Mouse (Mus musculus) E14TG2a.4 (cell line): ENCODE results near the gene Tns3.

ENCODE experiments used
- CTCF ChIP-seq: conservative IDR thresholded peaks from 2 replicates; pipeline ENCODE4 v1.5.1; 2014; ENCODE audit warnings: low read length
- POU5F1 ChIP-seq: IDR thresholded peaks from 2 replicates; pipeline ENCODE4 v1.6.1; 2014; ENCODE audit warnings: low read length, borderline replicate concordance

DNA sequence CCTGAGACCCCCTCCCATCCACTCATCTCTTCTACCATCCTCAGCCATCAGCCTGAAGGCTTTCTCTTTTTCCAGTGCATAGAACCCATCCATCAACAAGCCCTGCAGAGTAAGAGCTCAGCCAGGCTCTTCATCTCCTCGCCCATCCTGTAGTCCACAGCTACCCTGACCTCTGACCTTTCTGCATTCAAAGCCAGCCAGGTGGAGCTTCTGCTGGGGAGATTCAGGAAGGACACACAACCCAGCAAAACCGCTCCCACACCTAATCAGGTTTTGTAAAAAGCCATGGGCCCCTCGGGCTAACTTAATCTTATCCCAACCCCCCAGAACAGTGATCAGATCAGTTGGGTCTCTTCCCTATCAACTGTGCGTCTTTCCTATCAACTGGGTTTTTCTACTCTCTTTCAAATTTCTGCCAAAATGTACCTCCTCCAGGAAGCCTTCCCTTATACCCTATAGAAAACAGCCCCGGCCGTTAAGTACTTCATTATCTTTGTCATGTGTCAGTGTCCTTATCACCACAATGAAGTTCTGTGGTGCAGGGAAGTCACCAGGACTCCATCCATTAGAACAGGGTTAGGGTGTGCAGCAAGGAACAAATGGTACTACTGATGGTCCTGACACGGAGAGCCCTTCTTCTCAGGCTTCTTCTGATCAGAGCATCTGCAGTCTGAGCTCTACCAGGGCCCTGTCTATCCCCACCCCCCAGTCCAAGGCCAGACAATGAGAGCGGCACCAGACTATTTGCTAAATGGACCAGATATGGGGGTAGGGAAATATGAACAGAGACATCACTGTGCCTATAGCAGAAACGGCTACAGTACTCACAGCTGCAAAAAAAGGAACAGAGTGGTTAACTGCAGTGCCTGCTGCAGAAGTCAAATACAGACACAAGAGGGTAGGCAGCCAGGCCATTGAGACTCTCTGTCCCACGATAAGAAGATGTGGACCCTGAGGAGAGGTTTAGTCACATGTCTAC, 26.6 kb downstream of the Tns3 start:
- TF ChIP-seq CTCF: no peak
- TF ChIP-seq POU5F1: no peak
